Mouse (Mus musculus): Measurements from ENCODE around the gene Tgfb2. TPM values are rescaled to one million over a fixed set of nuclear protein-coding genes. Genes with fewer than 3 reads are reported as not detected.

Tgfb2 gene
- 20.5 and 23.0 TPM in 2 replicates for polyA plus RNA-seq (2016; fragmentation: Nextera tagmentation; extraction: Ambion mirVana)

GRCm38 (mm10) chr1:186705915-186706248 lies at the start of gene Tgfb2:
Tgfb2 (minus strand) TSS chr1:186705989.
- Histone ChIP-seq H3K9ac (peak within 1 kb of the TSS; percentile 70), H3K36me3 (replicated peaks) (no peaks in the 10 kb centered on the region), H3K27ac (peak within 1 kb of the TSS; percentile 59; the same call in 1 of the 2 replicates), H3K27me3 (peaks cover 27% of the 10 kb centered on the region), H3K4me2 (peak within 1 kb of the TSS; percentile 89), H3K9me3 (no peaks in the 10 kb centered on the region), H3K4me3 (replicated peaks) (peak within 1 kb of the TSS; percentile 65), H3K4me1 (peaks cover 32% of the 10 kb centered on the region)
- WGBS: 1% methylated on average over 12 of the region's 12 CpGs
- ATAC-seq (ENCODE audit: low FRiP score): peak; percentile 49; the same call in 1 of the 2 replicates

GRCm38 (mm10) chr1:186749675-186750283 lies 44.0 kb upstream of the Tgfb2 start:
- Histone ChIP-seq H3K9ac (peak overlapping the region; percentile 75), H3K36me3 (replicated peaks) (no peaks in the 10 kb centered on the region), H3K4me3 (replicated peaks) (peak overlapping the region; percentile 75), H3K27ac (peak overlapping the region; percentile 78), H3K4me1 (peaks cover 18% of the 10 kb centered on the region), H3K4me2 (peak overlapping the region; percentile 70), H3K9me3 (no peaks in the 10 kb centered on the region), H3K27me3 (no peaks in the 10 kb centered on the region)
- WGBS: 37% methylated on average over 10 of the region's 10 CpGs
- peak; percentile 82 for ATAC-seq (ENCODE audit: low FRiP score)

- Histone ChIP-seq H3K4me1 (peaks cover 18% of the 10 kb centered on the region), H3K9me3 (no peaks in the 10 kb centered on the region), H3K27me3 (no peaks in the 10 kb centered on the region), H3K27ac (peak within 1 kb of the TSS; percentile 78), H3K9ac (peak within 1 kb of the TSS; percentile 75), H3K4me3 (replicated peaks) (peak within 1 kb of the TSS; percentile 75), H3K36me3 (replicated peaks) (no peaks in the 10 kb centered on the region), H3K4me2 (peak within 1 kb of the TSS; percentile 70)
- ATAC-seq (ENCODE audit: low FRiP score): peak; percentile 95
- WGBS: under 1% methylated on average over 46 of the region's 46 CpGs
Observed at GRCm38 (mm10) chr1:186748724-186749653, 43.2 kb upstream of the Tgfb2 start, which contains the start of gene Rrp15. Rrp15 (minus strand) TSS chr1:186749358.

GRCm38 (mm10) chr1:186739828-186740227 lies 34.0 kb upstream of the Tgfb2 start:
- ATAC-seq (ENCODE audit: low FRiP score): no peak
- 93% methylated on average over 7 of the region's 7 CpGs for WGBS

GRCm38 (mm10) chr1:186735537-186735936 lies 29.7 kb upstream of the Tgfb2 start:
- Histone ChIP-seq H3K4me1 (no peaks in the 10 kb centered on the region), H3K4me3 (replicated peaks) (no peak overlapping the region), H3K9ac (no peak overlapping the region), H3K4me2 (no peak overlapping the region), H3K9me3 (no peaks in the 10 kb centered on the region), H3K27me3 (no peaks in the 10 kb centered on the region), H3K27ac (no peak overlapping the region), H3K36me3 (replicated peaks) (peaks cover 49% of the 10 kb centered on the region)
- ATAC-seq (ENCODE audit: low FRiP score): no peak
- WGBS: 95% methylated on average over 5 of the region's 5 CpGs

More at GRCm38 (mm10) chr1:186739828-186740227, 34.0 kb upstream of the Tgfb2 start:
- Histone ChIP-seq H3K4me3 (replicated peaks) (no peak overlapping the region), H3K4me2 (no peak overlapping the region), H3K27ac (no peak overlapping the region), H3K27me3 (no peaks in the 10 kb centered on the region), H3K36me3 (replicated peaks) (peaks cover 44% of the 10 kb centered on the region), H3K9me3 (no peaks in the 10 kb centered on the region), H3K9ac (no peak overlapping the region), H3K4me1 (no peaks in the 10 kb centered on the region)

GRCm38 (mm10) chr1:186733052-186733451 lies 27.3 kb upstream of the Tgfb2 start:
- no peak overlapping the region for H3K27ac ChIP-seq
- H3K36me3 ChIP-seq (replicated peaks): peaks cover 33% of the 10 kb centered on the region
- H3K4me1 ChIP-seq: no peaks in the 10 kb centered on the region
- H3K4me2 ChIP-seq: no peak overlapping the region
- WGBS: 92% methylated on average over 8 of the region's 8 CpGs
- no peaks in the 10 kb centered on the region for H3K9me3 ChIP-seq
- ATAC-seq (ENCODE audit: low FRiP score): no peak
- H3K9ac ChIP-seq: no peak overlapping the region
- H3K4me3 ChIP-seq (replicated peaks): no peak overlapping the region
- no peaks in the 10 kb centered on the region for H3K27me3 ChIP-seq

GRCm38 (mm10) chr1:186728778-186729177 lies 23.0 kb upstream of the Tgfb2 start:
- H3K36me3 ChIP-seq (replicated peaks): no peaks in the 10 kb centered on the region
- no peaks in the 10 kb centered on the region for H3K4me1 ChIP-seq
- H3K9me3 ChIP-seq: no peaks in the 10 kb centered on the region
- H3K27me3 ChIP-seq: no peaks in the 10 kb centered on the region
- ATAC-seq (ENCODE audit: low FRiP score): no peak
- no peak overlapping the region for H3K9ac ChIP-seq
- H3K4me2 ChIP-seq: no peak overlapping the region
- H3K4me3 ChIP-seq (replicated peaks): no peak overlapping the region
- no peak overlapping the region for H3K27ac ChIP-seq
- 78% methylated on average over 4 of the region's 4 CpGs for WGBS

GRCm38 (mm10) chr1:186726117-186726516 lies 20.3 kb upstream of the Tgfb2 start:
- Histone ChIP-seq H3K4me3 (replicated peaks) (no peak overlapping the region), H3K9ac (no peak overlapping the region), H3K9me3 (no peaks in the 10 kb centered on the region), H3K4me2 (no peak overlapping the region), H3K27me3 (no peaks in the 10 kb centered on the region), H3K36me3 (replicated peaks) (no peaks in the 10 kb centered on the region), H3K4me1 (no peaks in the 10 kb centered on the region), H3K27ac (no peak overlapping the region)
- WGBS: 81% methylated on average over 7 of the region's 7 CpGs
- ATAC-seq (ENCODE audit: low FRiP score): no peak

GRCm38 (mm10) chr1:186722299-186722698 lies 16.5 kb upstream of the Tgfb2 start:
- no peak overlapping the region for H3K4me2 ChIP-seq
- no peaks in the 10 kb centered on the region for H3K9me3 ChIP-seq
- H3K9ac ChIP-seq: no peak overlapping the region
- ATAC-seq (ENCODE audit: low FRiP score): peak; percentile 41; the same call in 1 of the 2 replicates
- no peaks in the 10 kb centered on the region for H3K27me3 ChIP-seq
- H3K4me1 ChIP-seq: no peaks in the 10 kb centered on the region
- H3K27ac ChIP-seq: no peak overlapping the region
- H3K36me3 ChIP-seq (replicated peaks): peaks cover 11% of the 10 kb centered on the region
- WGBS: 84% methylated on average over 9 of the region's 9 CpGs
- no peak overlapping the region for H3K4me3 ChIP-seq (replicated peaks)

GRCm38 (mm10) chr1:186721846-186722245 lies 16.1 kb upstream of the Tgfb2 start:
- peak; percentile 77 for ATAC-seq (ENCODE audit: low FRiP score)
- WGBS: 38% methylated on average over 12 of the region's 12 CpGs

GRCm38 (mm10) chr1:186721166-186721565 lies 15.4 kb upstream of the Tgfb2 start:
- Histone ChIP-seq H3K9ac (no peak overlapping the region), H3K4me3 (replicated peaks) (no peak overlapping the region), H3K27ac (no peak overlapping the region), H3K4me2 (no peak overlapping the region), H3K9me3 (no peaks in the 10 kb centered on the region), H3K36me3 (replicated peaks) (peaks cover 15% of the 10 kb centered on the region), H3K4me1 (no peaks in the 10 kb centered on the region), H3K27me3 (no peaks in the 10 kb centered on the region)
- 91% methylated on average over 11 of the region's 11 CpGs for WGBS
- ATAC-seq (ENCODE audit: low FRiP score): no peak

More at GRCm38 (mm10) chr1:186721846-186722245, 16.1 kb upstream of the Tgfb2 start:
- H3K4me1 ChIP-seq: no peaks in the 10 kb centered on the region
- no peak overlapping the region for H3K27ac ChIP-seq
- H3K4me3 ChIP-seq (replicated peaks): no peak overlapping the region
- no peaks in the 10 kb centered on the region for H3K9me3 ChIP-seq
- no peak overlapping the region for H3K9ac ChIP-seq
- H3K27me3 ChIP-seq: no peaks in the 10 kb centered on the region
- no peak overlapping the region for H3K4me2 ChIP-seq
- H3K36me3 ChIP-seq (replicated peaks): peaks cover 11% of the 10 kb centered on the region

GRCm38 (mm10) chr1:186719708-186720107 lies 13.9 kb upstream of the Tgfb2 start:
- Histone ChIP-seq H3K36me3 (replicated peaks) (peaks cover 16% of the 10 kb centered on the region), H3K9me3 (no peaks in the 10 kb centered on the region), H3K9ac (no peak overlapping the region), H3K4me2 (no peak overlapping the region), H3K27me3 (no peaks in the 10 kb centered on the region), H3K4me1 (no peaks in the 10 kb centered on the region), H3K27ac (no peak overlapping the region), H3K4me3 (replicated peaks) (no peak overlapping the region)
- 92% methylated on average over 9 of the region's 9 CpGs for WGBS
- ATAC-seq (ENCODE audit: low FRiP score): no peak
